Mouse (Mus musculus) liver, embryonic 12.5 days (tissue): Measurements from ENCODE around the gene Slc25a40. TPM values are rescaled to one million over a fixed set of nuclear protein-coding genes. Genes with fewer than 3 reads are reported as not detected.

Source experiments
- polyA plus RNA-seq: library from polyadenylated mRNA; unstranded; fragments of >200 nt; fragmentation: Nextera tagmentation; extraction: Ambion mirVana; gene quantifications from 2 replicates; pipeline ENCODE4 v1.2.1, GENCODE M21; 2016

The Slc25a40 gene
- polyA plus RNA-seq, 1 experiment from 2014 or later = 5.3 TPM

Other genes with a start within 250 kb of the Slc25a40 start
- gene Adam22, start 54.7 kb upstream of the Slc25a40 start, polyA plus RNA-seq = 0.56 and 0.93 TPM in 2 replicates
- 41.9 and 46.2 TPM in 2 replicates for gene Dbf4, start 134 bp upstream of the Slc25a40 start, polyA plus RNA-seq
- gene Rundc3b, start 200.1 kb downstream of the Slc25a40 start, polyA plus RNA-seq = 0.39 and 0.41 TPM in 2 replicates
- gene Abcb1a, start 237.2 kb downstream of the Slc25a40 start, polyA plus RNA-seq = 0.26 and 0.27 TPM in 2 replicates